Mouse (Mus musculus): ENCODE measurements around the gene Bbs10. TPM values are rescaled to one million over a fixed set of nuclear protein-coding genes. Genes with fewer than 3 reads are reported as not detected.

The Bbs10 gene
- polyA plus RNA-seq, 1 experiment: 1.2 TPM

- no peak for TF ChIP-seq FOSL1 (IDR thresholded peaks at IDR 0.05; ENCODE audit: insufficient read depth, low read length, poor library complexity, severe bottlenecking)
- TF ChIP-seq USF1 (IDR thresholded peaks at IDR 0.05; ENCODE audit: low read depth): no peak
- no peak for TF ChIP-seq CEBPB (IDR thresholded peaks at IDR 0.05; ENCODE audit: low read depth)
- no peak for TF ChIP-seq MYOG (IDR thresholded peaks at IDR 0.05; ENCODE audit: control insufficient read depth, extremely low read depth, insufficient read length)
- no peak for TF ChIP-seq MYOD1 (IDR thresholded peaks at IDR 0.05; ENCODE audit: control insufficient read depth, insufficient read length, low read depth)
- no peak for TF ChIP-seq CTCF (IDR thresholded peaks at IDR 0.05; ENCODE audit: control insufficient read depth, insufficient read depth, insufficient read length)
- no peak for TF ChIP-seq MAX (IDR thresholded peaks at IDR 0.05)
- H3K4me3 ChIP-seq (ENCODE audit: insufficient read depth, poor library complexity, severe bottlenecking): no peak overlapping the region
- H3K79me3 ChIP-seq (ENCODE audit: low read depth): no peaks in the 10 kb centered on the region
- no peaks in the 10 kb centered on the region for H3K27me3 ChIP-seq (ENCODE audit: control insufficient read depth, insufficient read depth, insufficient read length)
- H3ac ChIP-seq (ENCODE audit: control insufficient read depth, insufficient read length, low read depth): no peak overlapping the region
- H3K36me3 ChIP-seq (ENCODE audit: control insufficient read depth, insufficient read depth): peaks cover 5% of the 10 kb centered on the region
- H3K79me2 ChIP-seq (ENCODE audit: control insufficient read depth, insufficient read depth): peaks cover 6% of the 10 kb centered on the region
Measured at GRCm38 (mm10) chr10:111297631-111298030, 848 bp upstream of the Bbs10 start.

GRCm38 (mm10) chr10:111299591-111299990, 1.1 kb downstream of the Bbs10 start:
- Histone ChIP-seq H3ac (ENCODE audit: control insufficient read depth, insufficient read length, low read depth) (no peak overlapping the region), H3K79me2 (ENCODE audit: control insufficient read depth, insufficient read depth) (peaks cover 6% of the 10 kb centered on the region), H3K79me3 (ENCODE audit: low read depth) (no peaks in the 10 kb centered on the region), H3K4me3 (ENCODE audit: insufficient read depth, poor library complexity, severe bottlenecking) (no peak overlapping the region), H3K27me3 (ENCODE audit: control insufficient read depth, insufficient read depth, insufficient read length) (no peaks in the 10 kb centered on the region), H3K36me3 (ENCODE audit: control insufficient read depth, insufficient read depth) (no peaks in the 10 kb centered on the region)
- TF ChIP-seq USF1 (IDR thresholded peaks at IDR 0.05; ENCODE audit: low read depth) (no peak), MYOG (IDR thresholded peaks at IDR 0.05; ENCODE audit: control insufficient read depth, extremely low read depth, insufficient read length) (no peak), MYOD1 (IDR thresholded peaks at IDR 0.05; ENCODE audit: control insufficient read depth, insufficient read length, low read depth) (no peak), CEBPB (IDR thresholded peaks at IDR 0.05; ENCODE audit: low read depth) (no peak), FOSL1 (IDR thresholded peaks at IDR 0.05; ENCODE audit: insufficient read depth, low read length, poor library complexity, severe bottlenecking) (no peak), CTCF (IDR thresholded peaks at IDR 0.05; ENCODE audit: control insufficient read depth, insufficient read depth, insufficient read length) (no peak), MAX (IDR thresholded peaks at IDR 0.05) (no peak)

- H3K4me3 ChIP-seq (ENCODE audit: insufficient read depth, poor library complexity, severe bottlenecking): no peak overlapping the region
- H3ac ChIP-seq (ENCODE audit: control insufficient read depth, insufficient read length, low read depth): no peak overlapping the region
- TF ChIP-seq CTCF (IDR thresholded peaks at IDR 0.05; ENCODE audit: control insufficient read depth, insufficient read depth, insufficient read length) (no peak), USF1 (IDR thresholded peaks at IDR 0.05; ENCODE audit: low read depth) (no peak), MYOG (IDR thresholded peaks at IDR 0.05; ENCODE audit: control insufficient read depth, extremely low read depth, insufficient read length) (no peak), FOSL1 (IDR thresholded peaks at IDR 0.05; ENCODE audit: insufficient read depth, low read length, poor library complexity, severe bottlenecking) (no peak), MAX (IDR thresholded peaks at IDR 0.05) (no peak), MYOD1 (IDR thresholded peaks at IDR 0.05; ENCODE audit: control insufficient read depth, insufficient read length, low read depth) (no peak), CEBPB (IDR thresholded peaks at IDR 0.05; ENCODE audit: low read depth) (no peak)
- no peaks in the 10 kb centered on the region for H3K36me3 ChIP-seq (ENCODE audit: control insufficient read depth, insufficient read depth)
- H3K79me3 ChIP-seq (ENCODE audit: low read depth): no peaks in the 10 kb centered on the region
- no peaks in the 10 kb centered on the region for H3K27me3 ChIP-seq (ENCODE audit: control insufficient read depth, insufficient read depth, insufficient read length)
- H3K79me2 ChIP-seq (ENCODE audit: control insufficient read depth, insufficient read depth): peaks cover 6% of the 10 kb centered on the region
Measured at GRCm38 (mm10) chr10:111301041-111301440, 2.6 kb downstream of the Bbs10 start.

GRCm38 (mm10) chr10:111302486-111302885, 4.0 kb downstream of the Bbs10 start:
- H3K4me3 ChIP-seq (ENCODE audit: insufficient read depth, poor library complexity, severe bottlenecking): no peak overlapping the region
- peaks cover 6% of the 10 kb centered on the region for H3K79me2 ChIP-seq (ENCODE audit: control insufficient read depth, insufficient read depth)
- no peaks in the 10 kb centered on the region for H3K36me3 ChIP-seq (ENCODE audit: control insufficient read depth, insufficient read depth)
- TF ChIP-seq CTCF (IDR thresholded peaks at IDR 0.05; ENCODE audit: control insufficient read depth, insufficient read depth, insufficient read length) (no peak), CEBPB (IDR thresholded peaks at IDR 0.05; ENCODE audit: low read depth) (no peak), MAX (IDR thresholded peaks at IDR 0.05) (no peak)
- H3ac ChIP-seq (ENCODE audit: control insufficient read depth, insufficient read length, low read depth): no peak overlapping the region
- H3K27me3 ChIP-seq (ENCODE audit: control insufficient read depth, insufficient read depth, insufficient read length): no peaks in the 10 kb centered on the region
- H3K79me3 ChIP-seq (ENCODE audit: low read depth): no peaks in the 10 kb centered on the region

GRCm38 (mm10) chr10:111308850-111309501, 10.5 kb downstream of the Bbs10 start:
- TF ChIP-seq MYOG (IDR thresholded peaks at IDR 0.05; ENCODE audit: control insufficient read depth, extremely low read depth, insufficient read length): no peak
- no peak for TF ChIP-seq MYOD1 (IDR thresholded peaks at IDR 0.05; ENCODE audit: control insufficient read depth, insufficient read length, low read depth)
- TF ChIP-seq FOSL1 (IDR thresholded peaks at IDR 0.05; ENCODE audit: insufficient read depth, low read length, poor library complexity, severe bottlenecking): no peak
- no peak for TF ChIP-seq CTCF (IDR thresholded peaks at IDR 0.05; ENCODE audit: control insufficient read depth, insufficient read depth, insufficient read length)
- TF ChIP-seq USF1 (IDR thresholded peaks at IDR 0.05; ENCODE audit: low read depth): no peak
- TF ChIP-seq CEBPB (IDR thresholded peaks at IDR 0.05; ENCODE audit: low read depth): no peak
- TF ChIP-seq MAX (IDR thresholded peaks at IDR 0.05): no peak
- H3K36me3 ChIP-seq (ENCODE audit: control insufficient read depth, insufficient read depth): no peaks in the 10 kb centered on the region
- no peaks in the 10 kb centered on the region for H3K79me3 ChIP-seq (ENCODE audit: low read depth)
- H3K27me3 ChIP-seq (ENCODE audit: control insufficient read depth, insufficient read depth, insufficient read length): no peaks in the 10 kb centered on the region
- no peak overlapping the region for H3ac ChIP-seq (ENCODE audit: control insufficient read depth, insufficient read length, low read depth)
- H3K4me3 ChIP-seq (ENCODE audit: insufficient read depth, poor library complexity, severe bottlenecking): no peak overlapping the region
- no peaks in the 10 kb centered on the region for H3K79me2 ChIP-seq (ENCODE audit: control insufficient read depth, insufficient read depth)

GRCm38 (mm10) chr10:111313282-111313681, 14.8 kb downstream of the Bbs10 start:
- TF ChIP-seq CTCF (IDR thresholded peaks at IDR 0.05; ENCODE audit: control insufficient read depth, insufficient read depth, insufficient read length): no peak
- no peak for TF ChIP-seq MAX (IDR thresholded peaks at IDR 0.05)
- TF ChIP-seq MYOD1 (IDR thresholded peaks at IDR 0.05; ENCODE audit: control insufficient read depth, insufficient read length, low read depth): no peak
- no peak overlapping the region for H3K4me3 ChIP-seq (ENCODE audit: insufficient read depth, poor library complexity, severe bottlenecking)

More at GRCm38 (mm10) chr10:111313282-111313681, 14.8 kb downstream of the Bbs10 start:
- Histone ChIP-seq H3K36me3 (ENCODE audit: control insufficient read depth, insufficient read depth) (no peaks in the 10 kb centered on the region), H3K79me2 (ENCODE audit: control insufficient read depth, insufficient read depth) (no peaks in the 10 kb centered on the region), H3K27me3 (ENCODE audit: control insufficient read depth, insufficient read depth, insufficient read length) (no peaks in the 10 kb centered on the region), H3ac (ENCODE audit: control insufficient read depth, insufficient read length, low read depth) (no peak overlapping the region), H3K79me3 (ENCODE audit: low read depth) (no peaks in the 10 kb centered on the region)
